Mouse (Mus musculus) hindbrain, embryonic 13.5 days (tissue): Measurements from ENCODE around the gene Spata16. TPM values are rescaled to one million over a fixed set of nuclear protein-coding genes. Genes with fewer than 3 reads are reported as not detected.

Source experiments
- ATAC-seq: fragments of 200-750 bp; cut with Nextera tagmentation; 2 replicates; pipeline ENCODE4 v1.8.0; 2017; ENCODE audit warnings: moderate TSS enrichment; ENCODE audit not compliant: low FRiP score
- H3K27ac ChIP-seq: fragments of 300-500 bp; sonication (generic); 2 replicates; pipeline ENCODE4 v1.5.1; 2015; ENCODE audit warnings: inconsistent platforms, mild to moderate bottlenecking, moderate library complexity
- H3K27me3 ChIP-seq: fragments of 300-500 bp; sonication (generic); 2 replicates; pipeline ENCODE4 v1.6.1; 2015; ENCODE audit warnings: mild to moderate bottlenecking, inconsistent platforms
- H3K36me3 ChIP-seq: fragments of 300-500 bp; sonication (generic); 2 replicates; pipeline ENCODE4 v1.6.1; 2015; ENCODE audit warnings: mild to moderate bottlenecking, inconsistent platforms
- H3K4me1 ChIP-seq: fragments of 300-500 bp; sonication (generic); replicated peaks from 2 replicates; pipeline ENCODE4 v1.6.1; 2015; ENCODE audit warnings: inconsistent platforms
- H3K4me2 ChIP-seq: fragments of 300-500 bp; sonication (generic); 2 replicates; pipeline ENCODE4 v1.6.1; 2015; ENCODE audit warnings: inconsistent platforms, mild to moderate bottlenecking, moderate library complexity
- H3K4me3 ChIP-seq: fragments of 300-500 bp; sonication (generic); 2 replicates; pipeline ENCODE4 v1.5.1; 2015; ENCODE audit warnings: mild to moderate bottlenecking, inconsistent platforms
- H3K9ac ChIP-seq: fragments of 300-500 bp; sonication (generic); 2 replicates; pipeline ENCODE4 v1.6.1; 2015; ENCODE audit warnings: mild to moderate bottlenecking, inconsistent platforms
- H3K9me3 ChIP-seq: fragments of 300-500 bp; sonication (generic); 2 replicates; pipeline ENCODE4 v1.6.1; 2016; ENCODE audit warnings: inconsistent platforms
- WGBS: fragments of 180-500 bp; shearing (Covaris S2); methylation state at CpG from one replicate; pipeline ENCODE4 v1.1.7; 2015; 5-methylcytosine and 5-hydroxymethylcytosine counted together
- polyA plus RNA-seq: library from polyadenylated mRNA; unstranded; fragments of >200 nt; fragmentation: Nextera tagmentation; extraction: Ambion mirVana; gene quantifications from 2 replicates; pipeline ENCODE4 v1.2.1, GENCODE M21; 2015

Spata16 gene
- polyA plus RNA-seq, 1 experiment from 2014 or later = not detected

GRCm38 (mm10) chr3:26750492-26750891, 113.1 kb downstream of the Spata16 start:
- WGBS = 88% methylated on average over 2 of the region's 2 CpGs
- Histone ChIP-seq H3K9me3 (no peaks in the 10 kb centered on the region), H3K4me1 (no peaks in the 10 kb centered on the region), H3K4me2 (no peak overlapping the region), H3K27me3 (no peaks in the 10 kb centered on the region), H3K27ac (no peak overlapping the region), H3K4me3 (no peak overlapping the region), H3K9ac (no peak overlapping the region), H3K36me3 (no peaks in the 10 kb centered on the region)
- ATAC-seq = no peak

- no peaks in the 10 kb centered on the region for H3K9me3 ChIP-seq
- WGBS = 92% methylated on average over 6 of the region's 6 CpGs
- H3K9ac ChIP-seq = no peak overlapping the region
- no peak overlapping the region for H3K4me3 ChIP-seq
- H3K36me3 ChIP-seq = no peaks in the 10 kb centered on the region
- H3K27ac ChIP-seq = no peak overlapping the region
- no peak for ATAC-seq
- no peaks in the 10 kb centered on the region for H3K27me3 ChIP-seq
- H3K4me1 ChIP-seq = no peaks in the 10 kb centered on the region
- H3K4me2 ChIP-seq = no peak overlapping the region
Measured at GRCm38 (mm10) chr3:26752441-26752840, 115.0 kb downstream of the Spata16 start.

- no peak for ATAC-seq
Measured at GRCm38 (mm10) chr3:26793334-26794101, 156.1 kb downstream of the Spata16 start.

GRCm38 (mm10) chr3:26795851-26796538, 158.6 kb downstream of the Spata16 start:
- Histone ChIP-seq H3K4me2 (no peak overlapping the region), H3K9ac (no peak overlapping the region), H3K36me3 (no peaks in the 10 kb centered on the region), H3K27ac (no peak overlapping the region), H3K9me3 (no peaks in the 10 kb centered on the region), H3K27me3 (no peaks in the 10 kb centered on the region), H3K4me1 (peaks cover 7% of the 10 kb centered on the region), H3K4me3 (no peak overlapping the region)
- WGBS = 50% methylated on average over 7 of the region's 7 CpGs
- peak; percentile 49; the same call in 1 of the 2 replicates for ATAC-seq

More at GRCm38 (mm10) chr3:26793334-26794101, 156.1 kb downstream of the Spata16 start:
- 78% methylated on average over 12 of the region's 12 CpGs for WGBS
- peaks cover 7% of the 10 kb centered on the region for H3K4me1 ChIP-seq
- no peak overlapping the region for H3K27ac ChIP-seq
- H3K27me3 ChIP-seq = no peaks in the 10 kb centered on the region
- H3K36me3 ChIP-seq = no peaks in the 10 kb centered on the region
- H3K9me3 ChIP-seq = no peaks in the 10 kb centered on the region
- H3K4me3 ChIP-seq = no peak overlapping the region
- H3K4me2 ChIP-seq = no peak overlapping the region
- no peak overlapping the region for H3K9ac ChIP-seq

GRCm38 (mm10) chr3:26796954-26797353, 159.5 kb downstream of the Spata16 start:
- Histone ChIP-seq H3K27me3 (no peaks in the 10 kb centered on the region), H3K9ac (no peak overlapping the region), H3K4me3 (no peak overlapping the region), H3K4me2 (no peak overlapping the region), H3K4me1 (peaks cover 7% of the 10 kb centered on the region), H3K36me3 (no peaks in the 10 kb centered on the region), H3K9me3 (no peaks in the 10 kb centered on the region), H3K27ac (no peak overlapping the region)
- ATAC-seq = no peak
- 77% methylated on average over 1 of the region's 1 CpGs for WGBS

- Histone ChIP-seq H3K4me3 (no peak overlapping the region), H3K9me3 (no peaks in the 10 kb centered on the region), H3K27me3 (no peaks in the 10 kb centered on the region), H3K9ac (no peak overlapping the region), H3K4me2 (no peak overlapping the region), H3K4me1 (no peaks in the 10 kb centered on the region), H3K27ac (no peak overlapping the region), H3K36me3 (no peaks in the 10 kb centered on the region)
- ATAC-seq = no peak
- WGBS = 91% methylated on average over 8 of the region's 8 CpGs
Measured at GRCm38 (mm10) chr3:26814307-26814706, 176.9 kb downstream of the Spata16 start.

GRCm38 (mm10) chr3:26815764-26816163, 178.3 kb downstream of the Spata16 start:
- 93% methylated on average over 5 of the region's 5 CpGs for WGBS
- no peaks in the 10 kb centered on the region for H3K4me1 ChIP-seq
- H3K27me3 ChIP-seq = no peaks in the 10 kb centered on the region
- no peak overlapping the region for H3K4me2 ChIP-seq
- ATAC-seq = no peak
- H3K36me3 ChIP-seq = no peaks in the 10 kb centered on the region
- H3K4me3 ChIP-seq = no peak overlapping the region
- no peak overlapping the region for H3K27ac ChIP-seq
- no peak overlapping the region for H3K9ac ChIP-seq
- no peaks in the 10 kb centered on the region for H3K9me3 ChIP-seq

GRCm38 (mm10) chr3:26819398-26819797, 182.0 kb downstream of the Spata16 start:
- no peaks in the 10 kb centered on the region for H3K36me3 ChIP-seq
- no peaks in the 10 kb centered on the region for H3K4me1 ChIP-seq
- H3K9me3 ChIP-seq = no peaks in the 10 kb centered on the region
- no peak overlapping the region for H3K4me2 ChIP-seq
- H3K27me3 ChIP-seq = no peaks in the 10 kb centered on the region
- H3K27ac ChIP-seq = no peak overlapping the region
- H3K9ac ChIP-seq = no peak overlapping the region
- 47% methylated on average over 5 of the region's 5 CpGs for WGBS
- no peak for ATAC-seq
- no peak overlapping the region for H3K4me3 ChIP-seq

GRCm38 (mm10) chr3:26826958-26827839, 189.8 kb downstream of the Spata16 start:
- H3K27ac ChIP-seq = no peak overlapping the region
- ATAC-seq = peak; percentile 69; the same call in 1 of the 2 replicates

GRCm38 (mm10) chr3:26832954-26833353, 195.5 kb downstream of the Spata16 start:
- Histone ChIP-seq H3K27me3 (no peaks in the 10 kb centered on the region), H3K36me3 (no peaks in the 10 kb centered on the region), H3K27ac (no peak overlapping the region), H3K4me3 (no peak overlapping the region), H3K9ac (no peak overlapping the region), H3K9me3 (no peaks in the 10 kb centered on the region), H3K4me2 (no peak overlapping the region), H3K4me1 (peaks cover 27% of the 10 kb centered on the region)
- 80% methylated on average over 5 of the region's 5 CpGs for WGBS
- ATAC-seq = no peak

More at GRCm38 (mm10) chr3:26826958-26827839, 189.8 kb downstream of the Spata16 start:
- no peak overlapping the region for H3K4me2 ChIP-seq
- H3K9me3 ChIP-seq = no peaks in the 10 kb centered on the region
- H3K4me1 ChIP-seq = peaks cover 12% of the 10 kb centered on the region
- no peak overlapping the region for H3K9ac ChIP-seq
- WGBS = 59% methylated on average over 7 of the region's 7 CpGs
- H3K4me3 ChIP-seq = no peak overlapping the region
- no peaks in the 10 kb centered on the region for H3K27me3 ChIP-seq
- no peaks in the 10 kb centered on the region for H3K36me3 ChIP-seq

GRCm38 (mm10) chr3:26834178-26835050, 197.0 kb downstream of the Spata16 start:
- H3K4me1 ChIP-seq = peaks cover 29% of the 10 kb centered on the region
- H3K27me3 ChIP-seq = no peaks in the 10 kb centered on the region
- no peak overlapping the region for H3K4me3 ChIP-seq
- H3K9me3 ChIP-seq = no peaks in the 10 kb centered on the region
- WGBS = 62% methylated on average over 21 of the region's 21 CpGs
- H3K9ac ChIP-seq = no peak overlapping the region
- H3K4me2 ChIP-seq = no peak overlapping the region
- H3K36me3 ChIP-seq = no peaks in the 10 kb centered on the region
- peak overlapping the region; percentile 56 for H3K27ac ChIP-seq
- peak; percentile 85 for ATAC-seq
